Mouse (Mus musculus) mature B cell (primary cell): ENCODE data around the gene Asns.
"Not testable (repeated sequence)": the region's sequence is repeated elsewhere in the genome, so short reads cannot be mapped to it uniquely, and the experiment has no call there.

Experiments used
- in situ Hi-C: fragments of 300-500 bp; cut with MboI; formaldehyde crosslinking; loops from 2 replicates; pipeline ENCODE4 v1.14.3; 2019

Asns gene

GRCm38 (mm10) chr6:7676194-7676901 is 16.7 kb downstream of the Asns start:
- in situ Hi-C loops: no loop called here

GRCm38 (mm10) chr6:7672438-7673253 is 20.4 kb downstream of the Asns start:
- in situ Hi-C loops: no loop called here

GRCm38 (mm10) chr6:7671429-7671828 is 21.6 kb downstream of the Asns start:
- in situ Hi-C loops: no loop called here

GRCm38 (mm10) chr6:7670588-7670987 is 22.5 kb downstream of the Asns start:
- in situ Hi-C loops: no loop called here

GRCm38 (mm10) chr6:7669721-7670120 is 23.3 kb downstream of the Asns start:
- in situ Hi-C loops: no loop called here

GRCm38 (mm10) chr6:7668332-7668731 is 24.7 kb downstream of the Asns start:
- in situ Hi-C loops: no loop called here

GRCm38 (mm10) chr6:7665902-7666301 is 27.2 kb downstream of the Asns start:
- in situ Hi-C loops: not testable (repeated sequence)

- in situ Hi-C loops: no loop called here
Measured at GRCm38 (mm10) chr6:7661455-7661854, 31.6 kb downstream of the Asns start.

- in situ Hi-C loops: no loop called here
Measured at GRCm38 (mm10) chr6:7660377-7661080, 32.5 kb downstream of the Asns start.

- in situ Hi-C loops: no loop called here
Measured at GRCm38 (mm10) chr6:7656601-7657000, 36.5 kb downstream of the Asns start.

- in situ Hi-C loops: no loop called here
Measured at GRCm38 (mm10) chr6:7648458-7648857, 44.6 kb downstream of the Asns start.
